Mouse (Mus musculus): ENCODE measurements around the gene Tyw5.

Tyw5 gene

DNA sequence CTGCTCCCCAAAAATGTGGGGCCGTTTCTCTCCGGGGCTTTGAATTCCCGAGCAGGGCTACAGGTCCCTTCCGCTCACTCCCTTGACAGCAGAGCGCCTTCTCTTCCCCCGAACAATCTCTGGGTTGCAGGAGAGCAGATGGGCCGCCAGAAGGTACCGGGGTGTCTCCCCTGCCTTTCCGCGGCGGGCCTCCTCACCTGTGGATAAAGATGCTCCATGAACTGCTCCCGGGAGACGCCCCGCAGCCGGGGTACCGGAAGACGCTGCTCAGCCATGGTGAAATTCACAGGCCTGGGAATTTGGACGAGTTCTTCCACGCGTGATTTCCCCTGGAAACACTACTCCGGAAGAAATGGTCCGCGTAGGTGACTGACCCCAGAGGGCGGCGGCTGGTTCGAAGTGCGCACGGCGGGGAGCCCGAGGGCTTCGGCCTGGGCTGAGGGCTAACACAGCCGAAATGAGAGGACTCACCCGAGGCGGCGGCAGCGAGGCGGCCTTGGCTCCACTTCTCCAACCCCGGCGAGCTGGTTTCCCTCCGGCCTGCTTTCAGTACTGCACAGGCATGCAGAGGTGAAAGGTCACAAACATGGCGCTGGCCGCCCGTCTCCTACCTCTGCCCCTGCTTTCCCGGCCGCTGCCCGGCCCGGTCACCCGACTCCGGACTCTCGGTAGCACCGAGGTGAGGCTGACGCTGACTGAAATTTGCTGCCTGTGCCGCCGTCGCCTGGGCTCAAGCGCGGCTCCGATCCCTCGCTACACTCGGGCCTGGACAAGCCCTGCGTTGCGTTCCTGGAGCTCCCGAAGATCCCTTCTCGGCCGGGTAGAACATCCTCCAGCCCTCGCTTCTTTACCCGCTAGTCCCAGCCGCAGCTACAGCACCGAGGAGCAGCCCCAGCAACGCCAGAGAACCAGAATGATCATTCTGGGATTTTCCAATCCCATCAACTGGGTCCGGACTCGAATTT, at the start of gene Tyw5, which contains the start of gene Maip1:
Gene Tyw5 (minus strand): TSS at position 915 of the 965 bp plus-strand sequence.
Gene Maip1 (plus strand): TSS at position 142 of the 965 bp plus-strand sequence.
- DNase-seq = peak; percentile 82 to 88

DNA sequence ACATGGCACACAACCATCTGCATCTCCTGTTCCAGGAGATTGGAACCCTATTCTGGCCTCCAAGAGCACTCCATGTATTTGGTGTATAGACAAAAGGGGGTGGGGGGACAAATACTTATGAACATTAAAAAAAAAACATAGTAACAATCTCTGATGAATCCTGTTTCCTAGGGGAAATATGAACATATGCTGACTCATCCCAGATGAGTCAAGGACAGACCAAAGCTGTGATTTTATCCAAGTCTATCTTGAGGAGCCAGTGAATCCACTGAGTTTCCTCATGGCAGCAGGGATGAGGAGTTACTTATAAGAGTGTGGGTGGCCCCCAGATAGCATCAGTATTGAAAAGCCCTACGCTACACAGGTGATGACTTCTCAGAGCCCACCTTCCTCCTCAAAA, 43.3 kb upstream of the Tyw5 start:
- no peak for DNase-seq

DNA sequence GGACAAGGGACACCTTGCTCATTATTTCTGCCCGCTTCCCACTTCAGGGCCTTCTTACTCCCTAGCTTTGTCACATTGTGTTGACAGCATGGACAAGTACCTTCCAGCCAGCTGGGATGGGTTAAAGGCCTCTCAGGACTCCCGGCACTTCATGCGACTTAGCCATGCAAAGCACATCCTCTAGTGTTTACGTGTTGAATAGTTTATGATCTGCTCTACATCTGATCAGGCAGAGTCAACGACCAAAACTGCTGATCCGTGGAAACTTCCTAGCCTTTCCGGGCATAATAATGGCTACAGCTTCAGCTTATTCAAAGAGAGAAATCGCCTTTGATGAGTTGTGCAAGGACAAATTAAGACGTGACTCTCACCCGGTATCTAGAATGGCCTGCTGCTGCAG, 38.8 kb upstream of the Tyw5 start:
- no peak for DNase-seq

DNA sequence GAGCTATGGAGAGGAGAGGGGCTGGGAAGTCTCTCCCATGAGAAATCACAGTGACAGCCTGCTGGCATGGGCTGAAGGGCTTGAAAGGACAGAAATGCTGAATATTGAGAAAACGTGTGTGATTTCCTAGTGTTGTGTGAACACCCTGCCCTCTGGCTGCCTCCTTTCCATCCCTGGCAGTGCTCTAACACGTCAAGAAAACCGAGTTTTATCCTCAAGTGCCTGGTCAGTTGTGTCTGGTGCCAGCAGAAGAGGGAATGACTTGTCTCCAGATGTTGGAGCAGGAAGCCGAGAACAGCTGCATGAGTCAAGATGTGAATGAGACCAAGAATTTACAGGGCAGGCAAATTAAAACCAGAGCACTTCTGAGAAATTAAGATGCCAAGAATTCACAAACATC, 33.9 kb upstream of the Tyw5 start:
- DNase-seq = no peak

DNA sequence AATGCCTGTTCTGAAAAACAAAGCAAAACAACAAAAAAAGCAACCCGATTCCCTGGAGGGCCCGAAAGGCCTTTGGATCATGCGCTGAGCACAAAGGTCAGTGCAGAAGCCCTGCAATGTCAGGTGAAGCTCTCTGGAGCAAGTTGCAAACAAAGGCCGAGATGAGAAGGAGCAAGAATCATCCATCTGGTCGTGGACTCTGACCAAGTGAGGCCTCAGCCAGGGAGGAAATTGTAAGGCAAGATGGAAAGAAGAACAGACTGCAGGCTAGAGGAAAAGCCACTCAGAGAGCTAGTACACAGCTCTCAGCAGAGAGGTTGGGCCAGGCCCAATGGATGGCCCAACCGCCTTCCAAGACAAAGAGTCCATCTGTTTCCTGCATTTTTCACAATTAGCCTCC, 32.1 kb upstream of the Tyw5 start:
- DNase-seq = peak; percentile 41 to 69

DNA sequence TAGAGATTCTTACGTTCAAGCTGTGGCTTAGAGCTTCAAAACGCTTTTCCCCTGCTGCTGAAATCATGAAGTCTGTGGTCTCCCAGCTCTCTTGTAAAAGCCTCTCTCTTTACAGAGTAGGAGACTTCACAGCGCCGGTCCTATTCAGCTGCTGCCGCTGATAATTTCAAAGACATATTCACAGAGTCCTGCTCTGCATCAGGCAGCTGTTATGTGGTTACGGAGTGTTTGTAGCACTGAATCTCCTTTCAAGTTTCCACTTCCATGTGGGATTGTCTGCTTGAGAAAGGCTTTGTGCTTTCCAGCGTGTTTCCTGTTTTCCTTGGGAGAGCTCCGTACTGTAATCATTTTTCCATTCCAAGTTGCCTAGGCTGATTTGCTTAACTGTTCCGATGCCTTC, 30.1 kb upstream of the Tyw5 start:
- no peak for DNase-seq

DNA sequence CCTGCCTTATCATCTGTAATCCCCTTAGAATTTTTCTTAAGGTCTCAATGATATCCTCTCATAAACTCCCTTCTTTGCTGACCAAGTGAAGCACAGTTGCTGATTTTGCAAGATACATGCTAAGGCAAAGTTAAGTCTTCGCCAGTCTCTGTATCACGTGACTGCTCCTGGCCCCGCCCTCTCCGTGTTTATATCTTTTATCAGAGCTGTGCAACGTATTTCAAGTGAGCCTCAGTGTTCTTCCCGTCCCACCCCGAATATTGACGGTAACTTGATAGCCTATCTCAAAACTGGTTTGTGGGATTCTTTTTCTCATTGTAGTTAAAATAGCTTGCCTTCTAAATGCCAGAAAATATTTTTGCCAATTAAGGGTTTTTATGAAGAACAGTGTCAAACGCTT, 29.5 kb upstream of the Tyw5 start:
- DNase-seq = peak; percentile 81 to 87

DNA sequence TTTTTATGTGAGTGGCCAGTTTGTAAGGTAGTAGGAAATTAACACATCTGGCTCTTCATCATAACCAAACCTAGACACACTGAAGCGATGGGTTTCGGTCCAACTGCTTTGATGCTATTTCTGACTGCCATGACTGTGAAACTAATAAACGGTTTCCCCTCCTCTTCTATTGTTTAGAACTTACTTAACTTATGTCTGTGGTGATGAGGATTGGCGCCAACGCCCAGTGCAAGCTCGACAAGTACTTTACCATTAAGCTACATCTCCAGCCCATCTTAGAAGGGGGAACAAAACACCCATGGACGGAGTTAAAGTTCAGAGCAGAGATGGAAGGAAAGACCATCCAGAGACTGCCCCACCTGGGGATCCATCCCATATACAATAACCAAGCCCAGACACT, 26.2 kb upstream of the Tyw5 start:
- no peak for DNase-seq

DNA sequence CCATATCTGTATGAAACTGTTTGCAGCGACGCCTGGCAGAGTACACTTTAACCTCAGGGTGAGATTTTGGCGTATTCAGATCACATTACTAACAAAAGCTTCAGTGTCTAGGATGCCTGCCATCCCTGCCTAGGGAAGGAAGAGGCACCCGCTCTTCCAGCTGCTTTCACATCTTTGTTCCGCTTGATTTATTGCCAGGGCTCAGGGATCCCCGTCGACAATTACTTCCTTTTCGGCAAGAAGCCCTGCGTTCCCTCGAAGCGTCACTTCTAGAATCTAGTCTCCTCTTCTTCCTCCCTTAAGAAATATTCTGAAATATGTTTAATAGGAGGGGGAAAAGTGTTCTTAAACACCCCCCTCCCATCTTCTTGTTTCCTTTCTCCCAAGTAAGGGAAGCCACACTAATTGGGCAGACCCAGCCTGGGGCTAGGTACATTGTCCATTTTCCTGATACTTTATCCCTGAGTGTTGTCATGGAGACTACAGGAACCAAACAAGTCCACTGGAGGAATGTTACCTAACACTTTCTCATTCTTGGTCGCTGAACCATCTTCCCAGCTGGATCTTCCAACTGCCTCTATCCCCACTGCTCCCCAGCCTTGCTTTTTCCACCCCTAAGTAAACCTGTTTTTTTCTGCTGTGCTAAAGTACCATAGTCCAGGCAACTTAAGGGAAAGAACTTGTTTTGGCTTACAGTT, 23.0 kb upstream of the Tyw5 start:
- DNase-seq = peak in 1 of 2 experiments; percentile 31

DNA sequence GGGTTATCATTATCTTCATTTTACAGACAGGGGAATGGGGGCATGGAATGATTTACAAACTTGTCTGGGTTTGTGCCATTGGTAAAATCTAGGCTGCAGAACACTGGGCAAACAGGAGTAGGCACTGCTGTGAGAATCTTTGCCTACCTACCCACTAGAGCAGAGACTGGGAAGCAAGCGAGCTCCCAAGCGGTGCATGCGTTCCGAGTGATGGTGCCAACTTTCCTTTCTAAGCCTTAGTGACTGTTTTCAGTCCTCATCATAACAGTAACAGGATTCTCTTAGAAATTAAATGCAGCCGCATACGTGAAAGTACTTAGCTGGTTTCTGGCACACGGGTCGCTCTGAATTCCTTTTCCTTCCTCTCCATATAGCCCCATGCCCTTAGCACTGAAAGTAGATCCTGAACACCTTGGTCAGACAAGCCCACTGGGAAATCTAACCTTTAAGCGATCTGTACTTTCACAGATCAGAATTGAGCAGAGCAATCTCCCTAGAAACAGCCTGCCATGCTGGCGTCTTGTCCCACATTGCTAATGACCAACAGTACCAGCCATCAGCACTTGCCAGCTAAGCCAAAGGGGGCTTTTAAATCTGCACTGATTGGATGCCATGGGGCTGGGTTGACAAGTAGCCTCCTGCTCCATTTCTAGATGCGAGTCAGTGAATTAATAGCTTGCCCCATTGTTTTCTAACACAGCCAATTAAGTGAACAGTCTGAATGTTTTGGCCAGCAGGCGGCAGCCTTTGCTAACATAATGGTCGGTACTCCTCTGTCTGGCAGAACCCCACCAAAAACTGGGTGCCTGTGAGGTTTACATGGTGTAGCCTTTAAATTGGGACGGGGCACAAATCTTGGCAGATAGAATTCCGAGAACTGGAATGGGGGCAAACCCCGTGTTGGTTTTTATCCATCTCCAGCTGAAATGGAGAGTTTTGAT, 21.7 kb upstream of the Tyw5 start:
- peak; percentile 86 to 96 for DNase-seq

DNA sequence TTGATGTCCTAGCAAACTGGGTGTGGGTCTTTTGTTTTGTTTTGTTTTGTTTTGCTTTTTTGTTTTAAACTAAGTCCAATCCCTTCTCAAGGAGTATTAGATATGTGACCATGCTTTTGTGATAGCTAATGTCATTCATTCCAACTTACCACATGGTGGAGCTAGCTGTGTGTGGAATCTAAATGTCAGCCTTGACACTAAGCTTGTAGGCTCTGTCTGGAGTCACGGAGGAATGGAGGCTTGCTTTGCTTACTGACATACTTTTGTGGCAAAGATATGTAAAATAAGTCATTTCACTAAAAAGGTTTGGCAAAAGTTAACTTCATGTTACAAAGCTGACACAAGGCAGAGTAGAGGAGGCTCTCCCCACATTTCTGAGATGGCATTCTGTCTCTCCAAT, 16.8 kb upstream of the Tyw5 start:
- peak in 1 of 2 experiments; percentile 11 for DNase-seq

DNA sequence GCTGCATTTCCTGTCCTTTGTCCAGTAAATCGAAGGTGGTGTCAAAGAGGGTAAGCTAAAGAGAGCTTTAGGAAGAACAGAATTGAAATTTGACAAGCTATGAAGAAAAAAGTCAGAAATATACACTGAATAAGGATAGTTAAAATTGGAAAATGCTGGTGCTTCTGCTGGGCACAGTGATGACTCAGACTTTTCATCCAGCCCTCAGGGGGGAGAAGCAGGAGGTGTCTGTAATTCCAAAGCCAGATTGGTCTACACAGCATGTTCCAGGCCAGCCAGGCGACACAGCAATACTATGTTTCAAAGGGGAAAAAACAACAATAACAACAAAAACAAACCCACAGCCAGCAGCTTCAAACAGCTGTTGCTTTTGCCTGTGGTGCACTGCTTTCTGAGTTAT, 6.5 kb upstream of the Tyw5 start:
- DNase-seq = no peak

DNA sequence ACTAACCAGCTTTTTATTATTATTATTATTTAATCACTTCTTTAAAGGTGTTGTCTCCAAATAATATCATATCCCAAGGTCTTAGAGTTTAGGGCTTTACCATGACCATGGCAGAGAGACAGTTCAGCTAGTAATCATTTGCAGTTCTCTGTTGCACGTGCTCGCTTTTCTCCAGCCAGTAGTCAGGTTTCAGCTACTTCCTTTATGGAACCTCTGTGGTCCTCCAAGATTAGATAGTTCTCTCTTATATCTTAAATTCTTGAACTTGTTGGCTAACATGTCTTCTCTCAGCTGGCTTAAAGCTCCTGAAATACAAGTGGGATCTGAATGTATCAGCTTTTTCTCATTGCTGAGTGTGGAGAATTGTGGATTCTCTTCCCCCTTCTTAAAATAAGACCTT, 2.1 kb upstream of the Tyw5 start:
- DNase-seq = no peak

DNA sequence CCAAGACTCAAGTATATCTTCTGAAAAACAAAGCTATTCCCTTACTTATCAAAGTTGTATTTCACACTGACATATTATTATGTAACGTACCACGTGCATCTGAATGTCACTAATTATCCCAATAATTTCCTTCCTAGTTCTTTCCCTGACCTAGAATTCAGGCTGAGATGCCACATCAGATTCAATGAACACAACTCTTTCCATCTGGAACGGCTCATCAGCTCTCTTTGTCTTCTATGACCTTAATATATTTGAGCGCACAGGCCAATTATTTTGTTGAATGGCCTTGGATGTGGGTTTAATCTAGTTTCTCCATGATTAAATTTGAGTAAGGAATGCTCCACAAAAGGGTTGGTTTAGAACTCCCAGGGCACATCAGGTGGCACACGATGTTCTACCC, 4.8 kb downstream of the Tyw5 start:
- no peak for DNase-seq

DNA sequence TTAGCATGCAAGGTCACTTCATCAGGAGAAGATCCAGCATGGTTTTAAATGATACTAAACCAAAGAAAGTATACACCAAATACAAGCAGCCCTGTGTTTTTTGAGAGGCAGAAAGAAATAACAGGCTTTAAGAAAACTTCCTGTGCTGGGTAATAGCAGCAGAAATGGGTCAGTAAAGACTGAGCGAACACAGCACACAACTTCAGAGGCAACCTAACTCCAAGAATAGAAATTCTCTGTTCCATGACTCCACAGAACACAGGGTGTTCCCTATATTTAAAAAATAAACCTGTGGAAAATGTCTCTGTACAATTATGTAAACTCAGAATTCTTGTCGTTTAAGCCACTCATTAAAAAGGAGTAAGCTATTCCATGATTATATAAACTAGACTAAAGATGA, 6.0 kb downstream of the Tyw5 start:
- no peak for DNase-seq

DNA sequence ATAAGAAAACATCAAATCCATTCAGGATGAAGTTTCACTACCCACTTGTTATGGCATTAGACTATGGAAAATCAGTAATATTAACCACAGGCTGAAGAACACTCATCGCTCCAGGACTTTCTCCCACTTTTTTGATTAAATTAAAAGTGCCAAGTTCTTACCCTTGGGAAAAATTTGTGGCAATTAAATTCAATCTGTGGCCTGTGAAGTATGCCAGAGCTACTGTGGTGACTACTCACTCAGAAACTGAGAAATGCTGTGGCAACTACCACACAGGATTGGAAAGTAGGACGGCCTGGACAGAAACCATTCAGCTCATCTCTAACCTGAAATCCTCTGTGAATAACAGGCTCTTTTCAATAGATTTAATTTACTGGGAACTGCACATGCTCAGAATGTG, 6.6 kb downstream of the Tyw5 start:
- no peak for DNase-seq

DNA sequence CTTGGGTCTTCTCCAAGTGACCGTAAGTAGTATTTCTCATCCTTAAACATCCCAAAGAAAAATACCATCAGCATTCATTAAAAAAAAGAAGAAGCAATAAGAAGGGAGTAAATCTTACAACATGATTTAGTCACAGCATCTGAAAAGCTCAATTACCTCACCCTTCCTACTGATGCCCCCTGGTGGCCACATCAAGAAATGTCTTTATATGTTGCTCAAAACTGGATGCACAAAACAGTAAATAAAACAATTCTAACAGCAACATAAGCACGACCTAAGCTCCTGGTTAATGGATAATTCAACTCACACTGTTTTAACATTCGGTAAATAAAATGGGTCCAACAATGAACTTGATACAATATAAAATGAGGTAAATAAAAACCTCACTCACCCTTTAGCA, 12.8 kb downstream of the Tyw5 start:
- peak; percentile 42 to 60 for DNase-seq

DNA sequence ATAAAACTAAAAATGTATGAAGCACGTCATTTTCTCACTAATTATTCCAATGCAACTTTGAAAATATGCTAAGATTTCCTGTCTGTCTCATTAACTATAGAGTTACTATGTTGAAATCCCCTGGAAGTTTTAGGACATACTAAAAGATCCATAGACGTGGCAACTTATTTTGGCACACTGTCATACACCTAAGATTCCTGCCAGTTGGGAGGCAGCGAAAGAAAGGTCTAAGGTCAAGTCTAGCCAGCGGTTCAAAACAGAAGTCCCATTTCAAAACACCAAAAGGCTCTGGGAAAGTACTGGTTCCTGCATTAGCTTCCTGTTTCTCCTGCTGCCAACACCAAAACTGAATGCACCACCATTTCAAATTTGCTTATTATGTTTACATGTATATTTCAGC, 14.5 kb downstream of the Tyw5 start:
- no peak for DNase-seq

DNA sequence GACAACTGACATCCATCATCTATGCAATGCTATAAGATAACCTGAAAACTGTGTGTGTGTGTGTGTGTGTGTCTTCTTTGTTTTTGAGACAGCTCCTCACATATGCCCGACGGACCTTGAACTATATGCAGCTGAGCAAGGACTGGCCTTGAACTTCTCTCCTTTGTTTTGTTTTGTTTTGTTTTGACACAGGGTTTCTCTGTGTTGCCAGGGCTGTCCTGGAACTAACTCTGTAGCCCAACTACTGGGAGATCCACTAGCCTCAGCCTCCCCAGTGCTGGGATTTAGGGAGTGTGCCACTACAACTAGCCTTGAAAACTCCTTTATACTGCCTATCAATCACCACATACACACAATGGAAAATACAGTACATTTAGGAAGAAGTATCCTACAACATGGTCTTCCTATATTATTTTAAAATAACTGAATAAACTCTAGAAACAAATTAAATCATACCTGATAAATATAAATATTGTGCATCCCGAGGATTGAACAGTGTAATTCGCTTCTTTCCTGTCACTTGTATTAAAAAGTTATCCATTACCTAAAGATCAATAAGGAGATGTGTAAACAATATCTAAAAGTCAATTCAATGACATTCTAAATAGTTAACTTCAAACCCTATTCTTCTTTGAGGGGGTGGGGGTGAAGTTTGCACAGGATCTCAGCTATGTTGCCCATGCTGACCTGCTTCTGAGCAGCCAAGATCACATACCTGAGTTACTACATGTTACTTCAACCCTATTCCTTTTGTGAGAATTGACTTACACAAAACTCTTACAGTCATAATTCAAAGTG, 15.7 kb downstream of the Tyw5 start:
- no peak for DNase-seq

DNA sequence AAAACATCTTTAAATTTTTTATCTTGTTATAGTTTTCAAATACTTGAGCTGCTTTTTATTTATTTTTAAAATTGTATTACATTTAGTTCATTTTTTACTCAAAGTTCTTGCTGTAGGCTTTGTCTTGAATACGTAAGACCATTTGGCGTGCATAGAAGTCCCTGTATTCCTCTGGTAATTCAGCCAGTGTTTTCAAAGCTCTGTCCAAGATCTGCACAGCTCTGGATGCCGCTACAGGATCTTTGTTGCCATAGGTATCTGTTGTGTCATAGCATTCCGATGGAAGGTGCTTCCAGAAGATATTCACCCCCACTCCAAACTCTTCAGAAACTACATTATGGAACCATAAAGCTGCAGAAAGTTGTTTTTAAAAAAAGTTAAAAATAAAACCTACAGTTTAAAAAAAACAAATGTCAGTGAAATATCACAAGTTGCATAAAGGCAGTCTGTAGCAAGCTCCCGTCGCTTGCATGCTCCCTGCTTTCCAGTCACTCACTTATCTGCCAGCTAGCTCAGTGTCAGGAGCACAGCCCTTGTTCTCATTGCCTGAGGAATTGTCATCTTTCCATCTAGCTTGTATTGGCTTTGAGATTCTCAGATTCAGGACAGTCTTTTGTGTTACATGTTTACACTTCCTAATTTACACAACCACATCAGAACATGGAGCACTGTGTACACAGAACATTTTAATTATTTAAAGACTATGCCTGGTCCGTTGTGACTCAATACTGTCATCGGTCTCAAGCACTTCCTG, 18.3 kb downstream of the Tyw5 start:
- DNase-seq = no peak

DNA sequence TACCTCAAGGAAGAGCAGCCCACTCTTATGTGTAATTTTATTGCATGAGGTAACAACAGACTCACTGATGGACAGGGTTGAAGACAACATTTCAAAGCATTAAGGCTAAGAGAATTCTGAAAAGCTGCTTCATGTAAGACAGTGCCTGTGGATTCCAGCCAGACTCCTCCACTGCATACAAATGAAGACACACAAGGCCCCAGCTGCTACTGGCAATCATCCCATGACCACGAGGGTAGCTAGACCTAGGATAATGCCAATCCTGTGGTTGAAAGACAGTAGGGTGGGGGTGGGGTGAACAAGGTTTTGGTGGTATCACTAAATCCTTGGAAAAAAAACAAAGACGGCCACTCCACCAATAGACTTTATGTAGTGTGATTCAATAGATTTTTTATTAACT, 19.0 kb downstream of the Tyw5 start:
- DNase-seq = no peak

Data from kidney, postnatal 25 days (tissue).